Mouse (Mus musculus) embryonic facial prominence, embryonic 13.5 days (tissue): ENCODE measurements at regions not wholly inside any gene's neighbourhood (a gene's known extent, or its start where the extent isn't known, plus 50 kb on each side); places are given as distances from the start of the nearest gene placed in this dataset.
"Not testable (repeated sequence)": the region's sequence is repeated elsewhere in the genome, so short reads cannot be mapped to it uniquely, and the experiment has no call there.

ENCODE experiments used
- ATAC-seq: fragments of 200-750 bp; cut with Nextera tagmentation; 2 replicates; pipeline ENCODE4 v1.8.0; 2017; ENCODE audit warnings: low read depth; ENCODE audit not compliant: insufficient number of reproducible peaks, insufficient read depth, low FRiP score, low TSS enrichment
- H3K27ac ChIP-seq: fragments of 300-500 bp; sonication (generic); 2 replicates; pipeline ENCODE4 v1.5.1; 2015; ENCODE audit warnings: moderate library complexity, mild to moderate bottlenecking, inconsistent platforms
- H3K27me3 ChIP-seq: fragments of 300-500 bp; sonication (generic); 2 replicates; pipeline ENCODE4 v1.6.1; 2015; ENCODE audit warnings: mild to moderate bottlenecking, inconsistent platforms
- H3K36me3 ChIP-seq: fragments of 300-500 bp; sonication (generic); 2 replicates; pipeline ENCODE4 v1.6.1; 2015; ENCODE audit warnings: mild to moderate bottlenecking, inconsistent platforms
- H3K4me1 ChIP-seq: fragments of 300-500 bp; sonication (generic); 2 replicates; pipeline ENCODE4 v1.6.1; 2015; ENCODE audit warnings: inconsistent platforms
- H3K4me2 ChIP-seq: fragments of 300-500 bp; sonication (generic); 2 replicates; pipeline ENCODE4 v1.6.1; 2015; ENCODE audit warnings: moderate library complexity, mild to moderate bottlenecking, inconsistent platforms
- H3K4me3 ChIP-seq: fragments of 300-500 bp; sonication (generic); 2 replicates; pipeline ENCODE4 v1.5.1; 2015; ENCODE audit warnings: mild to moderate bottlenecking, inconsistent platforms
- H3K9ac ChIP-seq: fragments of 300-500 bp; sonication (generic); 2 replicates; pipeline ENCODE4 v1.6.1; 2015; ENCODE audit warnings: mild to moderate bottlenecking, inconsistent platforms
- H3K9me3 ChIP-seq: fragments of 300-500 bp; sonication (generic); 2 replicates; pipeline ENCODE4 v1.6.1; 2016; ENCODE audit warnings: inconsistent platforms
- WGBS: fragments of 180-500 bp; shearing (Covaris S2); methylation state at CpG from one replicate; pipeline ENCODE4 v1.1.7; 2015; ENCODE audit warnings: mixed read lengths; 5-methylcytosine and 5-hydroxymethylcytosine counted together

DNA sequence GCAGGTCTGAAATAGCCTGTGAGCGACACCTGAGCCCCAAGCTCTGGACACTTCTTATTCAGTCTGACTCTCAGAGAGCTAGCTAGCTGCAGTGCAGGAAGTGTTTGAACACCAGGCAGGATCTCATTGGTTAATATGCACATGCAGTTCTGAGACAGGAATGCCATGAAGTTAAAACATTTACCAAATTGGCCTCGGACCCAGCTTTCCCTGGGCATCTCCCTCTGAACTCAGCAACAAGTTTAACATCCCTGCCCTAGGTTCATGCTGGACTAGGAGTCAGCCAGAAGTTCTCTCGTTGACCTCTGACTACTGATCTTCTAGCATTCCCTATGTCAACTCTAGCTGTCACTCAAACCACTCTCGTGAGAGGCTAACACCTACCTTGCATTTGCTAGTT, 175.9 kb downstream of the Utp18 start:
- Histone ChIP-seq H3K27ac (no peak overlapping the region), H3K4me3 (no peak overlapping the region), H3K4me2 (no peak overlapping the region), H3K36me3 (no peaks in the 10 kb centered on the region), H3K4me1 (no peaks in the 10 kb centered on the region), H3K27me3 (no peaks in the 10 kb centered on the region), H3K9ac (no peak overlapping the region), H3K9me3 (no peaks in the 10 kb centered on the region)
- WGBS: 77% methylated on average over 4 of the region's 4 CpGs
- no peak for ATAC-seq

DNA sequence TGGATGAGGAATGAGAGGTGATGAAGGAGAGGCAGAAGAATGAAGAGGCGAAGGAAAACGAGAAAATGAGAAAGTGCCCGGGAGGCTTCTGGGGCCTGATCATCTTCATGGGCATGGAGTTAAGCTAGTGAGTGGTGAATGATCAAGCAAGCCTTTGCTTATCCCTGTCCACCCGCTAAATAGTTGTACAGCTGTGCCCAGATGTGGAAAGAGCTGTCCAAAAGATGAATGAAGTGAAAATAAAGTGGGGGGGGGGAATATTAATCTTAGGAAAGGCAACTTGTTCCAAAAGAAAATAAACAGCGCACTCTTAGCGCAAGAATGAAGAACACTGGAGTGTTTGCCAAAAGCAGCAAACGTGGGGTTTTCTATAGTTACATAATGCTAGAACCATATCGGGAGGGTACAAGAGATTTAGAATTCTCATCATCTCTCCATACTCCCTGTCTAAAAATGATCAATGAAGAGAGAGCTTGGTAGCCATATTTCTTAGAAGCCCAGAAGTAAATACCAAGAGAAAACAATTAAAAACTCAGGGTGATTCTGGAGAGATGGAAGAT, 188.5 kb downstream of the Utp18 start:
- no peak overlapping the region for H3K4me3 ChIP-seq
- no peak overlapping the region for H3K9ac ChIP-seq
- H3K9me3 ChIP-seq: no peaks in the 10 kb centered on the region
- no peak overlapping the region for H3K4me2 ChIP-seq
- no peak for ATAC-seq
- WGBS: 87% methylated on average over 8 of the region's 8 CpGs
- H3K27me3 ChIP-seq: no peaks in the 10 kb centered on the region
- no peaks in the 10 kb centered on the region for H3K36me3 ChIP-seq
- H3K27ac ChIP-seq: no peak overlapping the region
- H3K4me1 ChIP-seq: no peaks in the 10 kb centered on the region

DNA sequence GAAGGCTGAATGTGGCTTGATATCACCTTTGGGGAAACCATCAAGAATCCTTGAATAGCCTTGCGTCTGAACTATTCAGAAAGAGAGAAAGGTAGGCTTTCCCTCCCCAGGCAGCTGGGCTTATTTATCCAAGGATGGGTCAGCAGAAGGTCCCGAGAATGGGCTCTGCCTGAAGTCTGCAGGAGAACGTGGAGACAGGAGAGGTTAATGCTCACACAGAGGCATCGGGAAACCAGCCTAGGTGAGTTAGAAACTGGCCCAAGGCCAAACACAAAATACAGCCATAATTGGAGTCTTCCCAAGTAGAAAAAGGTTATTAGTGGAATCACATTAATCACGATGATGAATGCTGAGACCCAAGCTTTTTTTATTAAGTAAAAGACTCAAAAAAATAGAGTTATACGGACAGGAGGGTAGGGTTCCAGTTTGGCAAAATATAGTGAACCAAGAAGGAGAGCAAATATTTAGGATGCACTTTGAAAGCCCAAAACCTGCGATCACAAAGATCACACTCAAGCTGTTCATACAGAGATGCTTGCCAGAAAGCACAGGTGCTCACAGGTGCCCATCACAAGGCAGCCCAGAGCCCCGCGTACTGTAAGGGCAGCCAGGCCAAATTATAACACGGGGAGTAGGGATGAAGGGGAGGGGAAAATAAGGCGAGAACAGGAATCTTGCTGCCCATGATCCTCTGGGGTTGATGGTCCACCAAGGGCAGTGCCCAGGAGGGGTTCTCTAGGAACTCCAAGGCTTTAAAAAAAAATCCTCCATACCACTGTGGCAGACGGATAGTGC, 189.3 kb downstream of the Utp18 start:
- Histone ChIP-seq H3K36me3 (no peaks in the 10 kb centered on the region), H3K4me2 (no peak overlapping the region), H3K27me3 (no peaks in the 10 kb centered on the region), H3K9ac (no peak overlapping the region), H3K27ac (no peak overlapping the region), H3K9me3 (no peaks in the 10 kb centered on the region), H3K4me1 (no peaks in the 10 kb centered on the region), H3K4me3 (no peak overlapping the region)
- ATAC-seq: no peak
- 81% methylated on average over 12 of the region's 12 CpGs for WGBS

DNA sequence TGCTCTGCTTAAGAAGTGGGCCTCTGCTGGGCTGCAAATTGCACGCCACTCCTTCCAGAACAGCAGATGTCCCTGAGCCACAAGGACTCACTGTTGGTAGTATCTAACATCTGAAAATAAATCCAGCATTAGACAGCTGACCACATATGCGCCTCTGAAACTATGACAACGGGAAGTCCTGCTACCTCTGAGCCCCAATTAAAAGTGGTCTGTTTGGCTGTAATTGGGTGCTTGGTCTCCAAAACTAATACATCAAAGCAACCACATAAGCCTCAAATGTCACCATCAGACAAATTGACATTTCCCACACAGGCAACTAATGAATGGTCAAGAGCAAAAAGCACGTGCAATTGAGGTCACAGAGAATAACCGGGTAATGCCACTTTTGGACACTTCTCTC, 201.9 kb downstream of the Utp18 start:
- no peaks in the 10 kb centered on the region for H3K36me3 ChIP-seq
- H3K9ac ChIP-seq: no peak overlapping the region
- no peak for ATAC-seq
- H3K27ac ChIP-seq: no peak overlapping the region
- 62% methylated on average over 5 of the region's 5 CpGs for WGBS
- H3K4me2 ChIP-seq: no peak overlapping the region
- H3K4me1 ChIP-seq: no peaks in the 10 kb centered on the region
- H3K4me3 ChIP-seq: no peak overlapping the region
- no peaks in the 10 kb centered on the region for H3K27me3 ChIP-seq
- H3K9me3 ChIP-seq: no peaks in the 10 kb centered on the region

DNA sequence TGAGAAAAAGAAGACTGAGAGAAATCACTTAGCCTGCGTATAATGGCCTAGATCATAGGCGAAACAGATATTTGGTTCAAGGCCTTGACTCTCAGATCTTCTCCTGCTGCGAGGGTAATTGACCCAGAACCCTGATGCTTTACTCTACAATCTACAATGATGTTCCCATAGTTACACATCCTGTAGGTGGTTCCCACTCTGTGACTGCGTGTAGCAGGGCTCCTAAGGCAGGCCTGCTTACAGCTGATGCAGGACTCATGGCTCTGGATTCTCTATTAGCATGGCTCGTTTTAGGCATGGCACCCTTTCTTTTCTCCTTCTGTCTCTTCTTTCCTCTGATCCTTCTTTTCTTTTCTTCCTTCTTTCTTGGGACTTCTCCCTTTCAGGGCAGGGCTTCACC, 209.3 kb downstream of the Utp18 start:
- no peak overlapping the region for H3K4me3 ChIP-seq
- H3K9me3 ChIP-seq: no peaks in the 10 kb centered on the region
- H3K27me3 ChIP-seq: no peaks in the 10 kb centered on the region
- no peak overlapping the region for H3K27ac ChIP-seq
- no peaks in the 10 kb centered on the region for H3K4me1 ChIP-seq
- no peak overlapping the region for H3K9ac ChIP-seq
- no peaks in the 10 kb centered on the region for H3K36me3 ChIP-seq
- no peak overlapping the region for H3K4me2 ChIP-seq
- WGBS: 84% methylated on average over 5 of the region's 5 CpGs
- ATAC-seq: no peak

DNA sequence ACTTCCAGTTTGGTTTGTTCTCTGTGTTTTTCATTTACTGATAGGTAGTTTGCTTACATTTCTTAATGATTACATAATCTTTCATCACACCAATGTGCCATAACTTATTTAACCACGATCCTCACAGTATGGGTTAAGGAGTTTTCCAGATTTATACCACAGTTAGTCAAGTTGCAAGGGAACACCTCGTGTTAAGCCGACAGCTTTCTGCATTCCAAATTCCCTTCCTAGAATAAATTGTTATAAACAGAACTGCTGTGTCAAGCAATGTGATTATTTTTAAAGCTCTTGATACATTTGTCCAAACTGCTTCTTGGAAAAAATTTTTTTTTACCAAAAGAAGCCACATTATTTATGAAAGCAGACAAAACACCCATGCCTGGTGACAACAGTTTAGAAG, 213.5 kb downstream of the Utp18 start:
- no peaks in the 10 kb centered on the region for H3K4me1 ChIP-seq
- H3K4me2 ChIP-seq: no peak overlapping the region
- H3K9ac ChIP-seq: no peak overlapping the region
- no peak for ATAC-seq
- no peak overlapping the region for H3K27ac ChIP-seq
- H3K27me3 ChIP-seq: no peaks in the 10 kb centered on the region
- no peak overlapping the region for H3K4me3 ChIP-seq
- H3K36me3 ChIP-seq: no peaks in the 10 kb centered on the region
- WGBS: 71% methylated on average over 3 of the region's 3 CpGs
- H3K9me3 ChIP-seq: no peaks in the 10 kb centered on the region

DNA sequence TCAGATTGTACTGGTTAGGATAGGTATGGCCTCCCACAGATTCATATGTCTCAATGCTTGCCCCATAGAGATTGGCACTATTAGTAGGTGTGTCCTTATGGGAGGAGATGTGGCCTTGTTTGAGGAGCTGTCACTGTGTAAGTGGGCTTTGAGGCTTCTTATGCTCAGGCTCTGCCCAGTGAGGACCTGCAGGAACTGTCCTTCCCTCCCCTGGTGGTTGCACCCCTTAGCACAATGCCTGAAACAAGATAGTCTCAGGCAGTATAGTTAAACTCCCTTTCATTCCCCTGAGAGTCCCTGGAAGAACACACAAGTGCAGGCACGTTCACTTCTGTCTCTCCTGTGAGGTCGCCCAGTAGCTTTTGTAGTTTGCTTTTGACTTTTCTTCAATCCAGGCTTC, 223.9 kb downstream of the Utp18 start:
- Histone ChIP-seq H3K4me2 (no peak overlapping the region), H3K4me1 (no peaks in the 10 kb centered on the region), H3K27me3 (no peaks in the 10 kb centered on the region), H3K4me3 (no peak overlapping the region), H3K9ac (no peak overlapping the region), H3K9me3 (no peaks in the 10 kb centered on the region), H3K27ac (no peak overlapping the region), H3K36me3 (no peaks in the 10 kb centered on the region)
- WGBS: 51% methylated on average over 2 of the region's 2 CpGs
- 0 out of 2 replicates have a peak, but pooled peaks have one; percentile 48 for ATAC-seq

DNA sequence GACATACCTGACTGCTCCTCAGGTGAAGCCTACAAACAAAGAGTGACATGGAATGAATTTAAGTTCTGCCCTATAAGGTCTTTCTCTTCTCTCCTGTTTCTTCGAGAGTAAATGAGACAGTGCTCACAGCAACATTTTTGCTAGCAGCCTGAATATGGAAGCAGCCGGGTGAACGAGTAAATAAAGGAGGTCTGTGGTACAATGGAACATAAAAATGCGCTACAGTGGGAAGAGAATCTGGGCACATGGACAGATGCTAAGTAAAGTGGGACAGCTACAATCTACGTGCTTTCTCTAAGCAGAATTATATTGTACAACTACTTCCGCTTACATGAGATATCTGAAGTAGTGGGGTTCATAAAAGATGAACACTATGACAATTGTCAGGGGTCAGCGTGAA, 225.2 kb downstream of the Utp18 start:
- no peak overlapping the region for H3K9ac ChIP-seq

DNA sequence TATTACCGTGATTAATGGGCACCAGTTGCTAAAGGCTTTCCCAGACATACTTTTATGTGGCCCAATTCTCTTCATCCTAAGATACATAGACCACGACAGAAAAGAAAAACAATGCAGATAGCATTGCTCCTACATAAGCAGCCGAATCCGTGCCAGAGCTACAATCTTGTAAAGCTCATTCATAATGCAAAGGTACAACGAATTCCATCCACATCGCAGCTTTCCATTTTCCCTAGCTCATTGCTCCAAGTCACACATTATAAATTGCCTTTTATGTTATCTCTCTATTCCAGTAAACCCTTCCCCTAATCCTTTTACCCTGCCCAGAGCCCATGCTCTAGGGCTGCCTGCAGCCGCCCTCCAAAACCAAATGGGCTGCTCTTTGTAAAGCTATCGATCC, 226.8 kb downstream of the Utp18 start:
- ATAC-seq: no peak
- Histone ChIP-seq H3K4me3 (no peak overlapping the region), H3K27ac (no peak overlapping the region), H3K36me3 (no peaks in the 10 kb centered on the region), H3K9ac (no peak overlapping the region), H3K9me3 (no peaks in the 10 kb centered on the region), H3K4me2 (no peak overlapping the region), H3K4me1 (no peaks in the 10 kb centered on the region), H3K27me3 (no peaks in the 10 kb centered on the region)
- 84% methylated on average over 8 of the region's 8 CpGs for WGBS

More for the DNA sequence above, 225.2 kb downstream of the Utp18 start:
- Histone ChIP-seq H3K9me3 (no peaks in the 10 kb centered on the region), H3K36me3 (no peaks in the 10 kb centered on the region), H3K4me3 (no peak overlapping the region), H3K27ac (no peak overlapping the region), H3K27me3 (no peaks in the 10 kb centered on the region), H3K4me1 (no peaks in the 10 kb centered on the region), H3K4me2 (no peak overlapping the region)
- 94% methylated on average over 7 of the region's 7 CpGs for WGBS
- no peak for ATAC-seq

DNA sequence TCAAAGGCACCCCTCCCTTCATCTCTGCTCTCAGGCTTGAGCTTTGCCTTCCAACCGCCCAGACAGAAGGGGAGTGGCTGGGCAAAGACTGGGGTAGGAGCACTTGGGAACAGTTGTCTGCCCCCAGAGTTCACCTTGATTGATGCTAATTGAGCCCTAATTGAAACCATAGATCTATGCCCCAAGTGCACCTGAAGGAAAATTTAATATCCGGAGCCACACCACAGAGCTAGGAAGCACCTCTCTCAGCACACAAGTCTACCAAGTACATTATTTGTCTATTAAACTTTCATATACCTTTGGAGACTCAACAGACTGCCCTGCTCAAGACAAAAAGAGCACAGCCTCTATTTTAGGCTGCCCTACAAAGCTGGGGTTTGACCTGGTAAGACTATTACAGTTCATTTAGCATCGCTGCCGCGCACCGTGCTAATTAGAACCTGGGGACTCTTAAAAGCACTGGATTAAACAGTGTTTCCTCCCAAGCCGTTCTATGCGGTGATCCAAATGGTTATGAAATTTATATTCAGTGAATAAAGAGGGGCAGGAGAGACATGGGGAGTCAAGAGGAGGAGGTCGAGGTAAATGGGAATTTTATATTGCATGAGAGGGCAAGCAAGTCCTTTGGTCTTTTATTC, 229.8 kb downstream of the Utp18 start:
- Histone ChIP-seq H3K27ac (no peak overlapping the region), H3K27me3 (no peaks in the 10 kb centered on the region), H3K9ac (no peak overlapping the region), H3K4me2 (no peak overlapping the region), H3K36me3 (no peaks in the 10 kb centered on the region), H3K4me1 (no peaks in the 10 kb centered on the region), H3K9me3 (no peaks in the 10 kb centered on the region), H3K4me3 (no peak overlapping the region)
- 60% methylated on average over 9 of the region's 9 CpGs for WGBS
- ATAC-seq: no peak

DNA sequence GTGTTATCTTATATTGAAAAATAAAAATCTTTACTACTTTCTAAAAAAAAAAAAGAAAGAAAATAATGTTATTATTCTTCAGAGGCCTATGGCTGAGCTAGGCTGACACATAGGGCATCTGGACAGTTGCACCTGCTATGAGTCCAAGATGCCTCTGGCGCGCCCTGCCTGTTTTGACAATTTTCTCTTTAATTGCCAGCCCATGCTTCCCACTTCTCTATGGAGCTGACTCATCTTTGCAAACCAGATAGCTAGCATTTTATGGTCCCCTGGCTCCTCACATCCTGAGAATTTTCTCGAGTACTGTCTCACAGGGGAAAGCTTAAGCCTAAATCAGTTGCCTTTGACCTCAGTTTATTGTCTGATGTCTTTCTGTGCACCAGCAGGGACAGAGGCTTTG, 232.2 kb downstream of the Utp18 start:
- Histone ChIP-seq H3K4me3 (no peak overlapping the region), H3K9me3 (no peaks in the 10 kb centered on the region), H3K27me3 (no peaks in the 10 kb centered on the region), H3K4me1 (no peaks in the 10 kb centered on the region), H3K4me2 (no peak overlapping the region), H3K9ac (no peak overlapping the region), H3K27ac (no peak overlapping the region), H3K36me3 (no peaks in the 10 kb centered on the region)
- ATAC-seq: no peak
- WGBS: 82% methylated on average over 3 of the region's 3 CpGs

DNA sequence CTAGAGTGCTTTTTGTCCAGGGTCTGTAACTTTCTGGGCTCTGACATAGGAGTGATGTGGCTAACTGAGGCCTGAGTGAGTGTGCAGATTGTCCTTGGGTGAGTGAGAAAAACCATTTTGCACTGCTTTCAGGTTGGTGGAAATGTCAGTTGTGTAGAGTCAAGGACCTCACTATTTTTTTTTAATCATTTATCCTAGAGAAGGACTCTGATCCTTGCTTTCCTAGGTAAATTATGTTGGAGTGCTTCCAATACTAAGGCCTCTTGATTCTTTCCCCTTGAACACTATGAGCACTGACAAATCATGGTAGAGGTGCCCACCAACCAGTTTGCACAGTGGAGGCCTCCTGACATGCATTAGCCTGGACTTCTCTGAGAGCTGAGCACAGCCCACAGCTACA, 233.6 kb downstream of the Utp18 start:
- H3K27ac ChIP-seq, H3K9me3 ChIP-seq, ATAC-seq: not testable (repeated sequence)

More for the DNA sequence above, 233.6 kb downstream of the Utp18 start:
- H3K36me3 ChIP-seq, H3K4me2 ChIP-seq, H3K9ac ChIP-seq, H3K4me1 ChIP-seq, H3K27me3 ChIP-seq, H3K4me3 ChIP-seq: not testable (repeated sequence)
